Mouse (Mus musculus) left cerebral cortex, adult 2 months (tissue): Measurements from ENCODE around the gene Lrrn2. TPM values are rescaled to one million over a fixed set of nuclear protein-coding genes. Genes with fewer than 3 reads are reported as not detected.
A peak's percentile ranks its signal among the peaks of the same experiment; 100 is the strongest.

Experiments used
- DNase-seq, 2 experiments: peaks; one replicate each; pipeline ENCODE4 v3.0.0; 2021 to 2022; ENCODE audit warnings: low spot score in 2 of 2, mixed read lengths in 1 of 2; ENCODE audit errors: extremely low spot score in 1 of 2
- H3K27ac ChIP-seq: fragments of 200-600 bp; 2 replicates; pipeline ENCODE4 v1.8.1; 2022
- H3K4me3 ChIP-seq: fragments of 200-600 bp; 2 replicates; pipeline ENCODE4 v1.8.1; 2022
- CTCF ChIP-seq: fragments of 200-600 bp; IDR thresholded peaks from 2 replicates; pipeline ENCODE4 v1.8.1; 2022; ENCODE audit warnings: antibody characterized with exemption, mild to moderate bottlenecking, moderate library complexity
- intact Hi-C: fragments of 180-260 bp; cut with DNase I; formaldehyde crosslinking; loops from one replicate; pipeline ENCODE4 v1.15.1; 2025
- total RNA-seq, 2 experiments: library from RNA; stranded (reverse); gene quantifications; 2 replicates each; pipeline ENCODE4 v1.2.3; 2021

Lrrn2 gene
- total RNA-seq, 2 experiments from 2014 or later, result 91.8 to 99.9 TPM

- DNase-seq, result no peak
- no peak for TF ChIP-seq CTCF
- intact Hi-C loops, result no loop called here
- H3K27ac ChIP-seq, result no peak overlapping the region; the same call in 1 of the 2 replicates
- H3K4me3 ChIP-seq, result no peak overlapping the region
Measured at GRCm38 (mm10) chr1:132888811-132889210, 8.7 kb downstream of the Lrrn2 start.

GRCm38 (mm10) chr1:132890161-132890794 lies 10.2 kb downstream of the Lrrn2 start:
- Histone ChIP-seq H3K27ac (peak overlapping the region; percentile 24; the same call in 1 of the 2 replicates), H3K4me3 (no peak overlapping the region)
- TF ChIP-seq CTCF, result no peak
- DNase-seq, result no peak
- intact Hi-C loops, result no loop called here

GRCm38 (mm10) chr1:132892065-132892464 lies 12.0 kb downstream of the Lrrn2 start:
- no peak for TF ChIP-seq CTCF
- no peak for DNase-seq
- Histone ChIP-seq H3K4me3 (no peak overlapping the region), H3K27ac (peak overlapping the region; percentile 47)
- intact Hi-C loops, result no loop called here

GRCm38 (mm10) chr1:132893311-132894077 lies 13.4 kb downstream of the Lrrn2 start:
- DNase-seq, result peak; percentile 52 to 79
- TF ChIP-seq CTCF, result no peak
- intact Hi-C loops, result loop anchor here (1.0 kb wide), 2 partner anchors 13 to 23 kb away; partner anchors contain the start of gene Lrrn2
- no peak overlapping the region for H3K4me3 ChIP-seq
- H3K27ac ChIP-seq, result peak overlapping the region; percentile 55

- intact Hi-C loops, result no loop called here
- DNase-seq, result no peak
- no peak overlapping the region for H3K4me3 ChIP-seq
- no peak overlapping the region for H3K27ac ChIP-seq
- TF ChIP-seq CTCF, result no peak
Measured at GRCm38 (mm10) chr1:132899029-132899428, 19.0 kb downstream of the Lrrn2 start.

- H3K27ac ChIP-seq, result no peak overlapping the region
- no peak overlapping the region for H3K4me3 ChIP-seq
- intact Hi-C loops, result no loop called here
- no peak for TF ChIP-seq CTCF
- no peak for DNase-seq
Measured at GRCm38 (mm10) chr1:132899626-132900025, 19.6 kb downstream of the Lrrn2 start.

GRCm38 (mm10) chr1:132900945-132901344 lies 20.9 kb downstream of the Lrrn2 start:
- no peak for DNase-seq
- intact Hi-C loops, result no loop called here

GRCm38 (mm10) chr1:132903519-132903918 lies 23.4 kb downstream of the Lrrn2 start:
- Histone ChIP-seq H3K4me3 (no peak overlapping the region), H3K27ac (no peak overlapping the region)
- no peak for TF ChIP-seq CTCF
- DNase-seq, result no peak
- intact Hi-C loops, result no loop called here

More at GRCm38 (mm10) chr1:132900945-132901344, 20.9 kb downstream of the Lrrn2 start:
- no peak overlapping the region for H3K27ac ChIP-seq
- no peak for TF ChIP-seq CTCF
- no peak overlapping the region for H3K4me3 ChIP-seq

- TF ChIP-seq CTCF, result no peak
- Histone ChIP-seq H3K27ac (no peak overlapping the region), H3K4me3 (no peak overlapping the region)
- no peak for DNase-seq
- intact Hi-C loops, result no loop called here
Measured at GRCm38 (mm10) chr1:132909090-132909489, 29.0 kb downstream of the Lrrn2 start.

- intact Hi-C loops, result no loop called here
- Histone ChIP-seq H3K4me3 (no peak overlapping the region), H3K27ac (no peak overlapping the region)
- no peak for DNase-seq
- no peak for TF ChIP-seq CTCF
Measured at GRCm38 (mm10) chr1:132909951-132910350, 29.9 kb downstream of the Lrrn2 start.

GRCm38 (mm10) chr1:132910414-132911041 lies 30.5 kb downstream of the Lrrn2 start:
- intact Hi-C loops, result no loop called here
- Histone ChIP-seq H3K4me3 (no peak overlapping the region), H3K27ac (no peak overlapping the region)
- DNase-seq, result no peak
- no peak for TF ChIP-seq CTCF
